Mouse (Mus musculus): ENCODE data around the gene Miox.
A peak's percentile ranks its signal among the peaks of the same experiment; 100 is the strongest.

The Miox gene

GRCm38 (mm10) chr15:89334271-89334670 lies at the start of gene Miox:
Gene Miox (plus strand): TSS chr15:89334398.
- DNase-seq (ENCODE audit: low read depth, low spot score): no peak

- DNase-seq (ENCODE audit: low read depth, low spot score): peak; percentile 91
Measured at GRCm38 (mm10) chr15:89285004-89285403, 49.2 kb upstream of the Miox start.

- no peak for DNase-seq (ENCODE audit: low read depth, low spot score)
Measured at GRCm38 (mm10) chr15:89285478-89285877, 48.7 kb upstream of the Miox start.

- DNase-seq (ENCODE audit: low read depth, low spot score): peak; percentile 62
Measured at GRCm38 (mm10) chr15:89286114-89286513, 48.1 kb upstream of the Miox start.

- no peak for DNase-seq (ENCODE audit: low read depth, low spot score)
Measured at GRCm38 (mm10) chr15:89286582-89286981, 47.6 kb upstream of the Miox start.

GRCm38 (mm10) chr15:89288227-89288767 lies 45.9 kb upstream of the Miox start:
- no peak for DNase-seq (ENCODE audit: low read depth, low spot score)

GRCm38 (mm10) chr15:89289455-89289854 lies 44.7 kb upstream of the Miox start:
- DNase-seq (ENCODE audit: low read depth, low spot score): no peak

GRCm38 (mm10) chr15:89291521-89291920 lies 42.7 kb upstream of the Miox start:
- DNase-seq (ENCODE audit: low read depth, low spot score): no peak

- no peak for DNase-seq (ENCODE audit: low read depth, low spot score)
Measured at GRCm38 (mm10) chr15:89292795-89293194, 41.4 kb upstream of the Miox start.

GRCm38 (mm10) chr15:89293778-89294177 lies 40.4 kb upstream of the Miox start:
- DNase-seq (ENCODE audit: low read depth, low spot score): no peak

- no peak for DNase-seq (ENCODE audit: low read depth, low spot score)
Measured at GRCm38 (mm10) chr15:89295580-89296165, 38.5 kb upstream of the Miox start.

- DNase-seq (ENCODE audit: low read depth, low spot score): peak; percentile 60
Measured at GRCm38 (mm10) chr15:89296465-89296864, 37.7 kb upstream of the Miox start.

GRCm38 (mm10) chr15:89297695-89298094 lies 36.5 kb upstream of the Miox start:
- no peak for DNase-seq (ENCODE audit: low read depth, low spot score)

GRCm38 (mm10) chr15:89300180-89300579 lies 34.0 kb upstream of the Miox start:
- DNase-seq (ENCODE audit: low read depth, low spot score): no peak

GRCm38 (mm10) chr15:89300600-89300999 lies 33.6 kb upstream of the Miox start:
- DNase-seq (ENCODE audit: low read depth, low spot score): no peak

- no peak for DNase-seq (ENCODE audit: low read depth, low spot score)
Measured at GRCm38 (mm10) chr15:89305966-89306365, 28.2 kb upstream of the Miox start.

GRCm38 (mm10) chr15:89307461-89307860 lies 26.7 kb upstream of the Miox start:
- DNase-seq (ENCODE audit: low read depth, low spot score): no peak

- DNase-seq (ENCODE audit: low read depth, low spot score): peak; percentile 58
Measured at GRCm38 (mm10) chr15:89308406-89309139, 25.6 kb upstream of the Miox start.

- DNase-seq (ENCODE audit: low read depth, low spot score): peak; percentile 95
Measured at GRCm38 (mm10) chr15:89309962-89310498, 24.2 kb upstream of the Miox start.

- no peak for DNase-seq (ENCODE audit: low read depth, low spot score)
Measured at GRCm38 (mm10) chr15:89313359-89313758, 20.8 kb upstream of the Miox start.

- peak; percentile 57 for DNase-seq (ENCODE audit: low read depth, low spot score)
Measured at GRCm38 (mm10) chr15:89314107-89314506, 20.1 kb upstream of the Miox start.

GRCm38 (mm10) chr15:89314511-89315189 lies 19.5 kb upstream of the Miox start:
- no peak for DNase-seq (ENCODE audit: low read depth, low spot score)
